Mouse (Mus musculus): ENCODE measurements at regions not wholly inside any gene's neighbourhood (a gene's known extent, or its start where the extent isn't known, plus 50 kb on each side); places are given as distances from the start of the nearest gene placed in this dataset.
A peak's percentile ranks its signal among the peaks of the same experiment; 100 is the strongest.

DNA sequence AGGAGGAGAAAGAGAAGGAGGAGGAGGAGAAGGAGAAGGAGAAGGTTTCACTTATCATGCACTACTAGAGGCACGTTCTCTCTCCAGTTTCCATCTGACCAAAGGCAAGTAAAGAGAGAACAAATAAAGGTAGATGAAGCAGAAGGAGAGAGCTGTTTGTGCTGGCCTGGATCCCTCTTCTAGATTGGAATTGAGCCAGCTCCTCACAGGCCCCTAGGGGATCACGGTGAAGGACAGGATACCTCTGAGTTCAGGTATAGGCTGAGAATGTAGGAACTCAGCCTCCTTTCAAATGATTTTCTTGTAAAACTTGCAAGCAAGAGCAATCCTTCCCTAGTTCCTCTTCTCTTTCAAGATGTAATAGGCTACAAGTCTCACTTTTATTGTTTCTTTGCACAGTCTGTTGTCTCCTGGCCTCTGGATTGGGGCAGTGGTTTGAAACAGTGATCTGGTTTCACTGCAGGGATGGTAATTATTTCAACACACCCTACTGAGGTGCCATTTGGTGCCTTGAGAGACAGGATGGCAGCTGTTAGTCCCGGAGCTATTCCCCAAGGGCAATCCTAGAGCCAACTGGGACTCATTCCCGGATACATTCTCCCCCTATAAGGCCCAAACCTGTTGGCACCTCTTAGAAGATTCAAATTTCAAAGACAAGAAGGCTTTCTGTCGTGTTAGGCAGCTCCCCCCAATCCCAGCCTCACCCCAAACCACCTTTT, 134.8 kb downstream of the Gm9817 start:
- DNase-seq (ENCODE audit: low read depth, low spot score): no peak

GRCm38 (mm10) chr13:45218251-45218650, 139.8 kb downstream of the Gm9817 start:
- DNase-seq (ENCODE audit: low read depth, low spot score): no peak

DNA sequence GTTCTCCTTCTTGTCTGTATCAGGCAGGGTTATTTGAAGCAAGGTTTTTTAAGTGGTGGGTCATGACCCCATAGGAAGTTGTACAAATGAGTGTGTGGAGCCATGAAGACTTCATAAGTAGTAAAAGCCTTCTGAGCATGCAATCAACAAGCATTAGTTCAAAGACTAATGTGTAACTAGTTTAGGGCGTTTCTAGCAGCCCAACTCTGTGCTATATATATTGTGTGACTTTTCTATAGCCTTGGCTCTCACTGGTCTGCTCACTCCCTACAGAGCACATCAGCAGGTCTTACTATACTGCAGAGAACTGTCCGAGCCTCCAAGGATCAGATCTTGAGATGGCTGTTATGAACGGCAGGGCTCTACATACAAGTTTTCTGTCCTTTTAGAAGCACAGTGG, 141.2 kb downstream of the Gm9817 start:
- DNase-seq (ENCODE audit: low read depth, low spot score): no peak

GRCm38 (mm10) chr13:45230804-45231203, 152.3 kb downstream of the Gm9817 start:
- DNase-seq (ENCODE audit: low read depth, low spot score): no peak

GRCm38 (mm10) chr13:45235236-45235635, 154.3 kb upstream of the Mylip start:
- DNase-seq (ENCODE audit: low read depth, low spot score): no peak

DNA sequence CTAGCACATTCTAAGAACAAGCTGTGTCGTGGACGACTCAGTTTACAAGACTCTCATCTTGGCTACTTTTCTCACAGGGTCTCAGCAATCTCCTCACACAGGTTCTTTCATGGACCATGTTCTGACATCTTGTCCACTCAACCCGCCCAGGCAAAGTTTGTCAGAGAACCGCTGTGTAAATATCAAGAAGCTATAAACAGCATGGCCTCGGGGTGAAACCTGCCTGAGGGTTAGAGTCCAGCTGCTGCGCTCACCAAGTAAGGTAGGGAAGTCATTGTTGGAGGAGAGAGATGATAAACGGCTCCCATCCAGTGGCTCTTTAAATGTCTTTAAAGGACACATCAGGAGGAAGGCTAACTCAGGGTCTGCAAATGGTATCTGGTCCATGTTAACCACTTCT, 151.3 kb upstream of the Mylip start:
- DNase-seq (ENCODE audit: low read depth, low spot score): no peak

DNA sequence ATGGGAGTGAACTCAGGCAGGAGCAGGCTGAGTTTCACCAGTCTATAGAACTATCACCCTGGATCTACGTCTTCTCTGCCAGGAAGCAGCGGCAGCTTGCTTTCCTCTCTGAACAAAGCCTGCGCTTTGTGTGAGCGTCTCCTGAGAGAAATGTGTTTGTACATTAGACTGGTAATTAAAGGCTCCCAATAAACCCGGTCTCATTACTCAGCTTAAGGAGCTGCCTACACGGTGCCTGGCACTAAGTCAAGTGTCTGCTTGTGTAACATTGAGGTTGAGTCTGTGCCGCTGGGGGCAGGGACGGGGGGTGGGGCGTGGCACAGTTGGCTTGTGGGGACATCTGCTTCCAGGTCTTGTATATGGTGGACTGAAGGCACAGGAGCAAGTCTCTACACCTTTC, 150.4 kb upstream of the Mylip start:
- DNase-seq (ENCODE audit: low read depth, low spot score): peak; percentile 55

- no peak for DNase-seq (ENCODE audit: low read depth, low spot score)
Measured at GRCm38 (mm10) chr13:45240009-45240653, 149.4 kb upstream of the Mylip start.

- DNase-seq (ENCODE audit: low read depth, low spot score): no peak
Measured at GRCm38 (mm10) chr13:45242261-45242660, 147.3 kb upstream of the Mylip start.

DNA sequence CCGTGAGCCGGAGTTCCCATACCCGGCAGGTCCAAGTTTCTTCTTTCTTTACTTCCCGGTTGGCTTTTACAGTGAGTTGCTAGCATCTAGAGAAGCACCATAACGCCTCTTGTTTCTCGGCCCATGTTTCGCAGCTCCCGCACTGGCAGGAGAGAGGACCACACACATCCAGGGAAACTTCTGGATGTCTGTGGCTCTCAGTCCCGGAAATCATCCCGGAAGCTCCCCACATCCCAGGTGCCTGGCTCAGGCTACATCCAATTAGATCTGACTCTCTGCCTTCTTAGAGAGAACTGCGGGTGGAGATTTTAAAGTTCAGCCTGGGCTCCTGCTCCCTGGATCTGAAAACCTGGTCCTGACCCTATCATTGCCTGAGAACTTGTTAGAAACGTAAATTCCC, 146.8 kb upstream of the Mylip start:
- peak; percentile 41 for DNase-seq (ENCODE audit: low read depth, low spot score)

DNA sequence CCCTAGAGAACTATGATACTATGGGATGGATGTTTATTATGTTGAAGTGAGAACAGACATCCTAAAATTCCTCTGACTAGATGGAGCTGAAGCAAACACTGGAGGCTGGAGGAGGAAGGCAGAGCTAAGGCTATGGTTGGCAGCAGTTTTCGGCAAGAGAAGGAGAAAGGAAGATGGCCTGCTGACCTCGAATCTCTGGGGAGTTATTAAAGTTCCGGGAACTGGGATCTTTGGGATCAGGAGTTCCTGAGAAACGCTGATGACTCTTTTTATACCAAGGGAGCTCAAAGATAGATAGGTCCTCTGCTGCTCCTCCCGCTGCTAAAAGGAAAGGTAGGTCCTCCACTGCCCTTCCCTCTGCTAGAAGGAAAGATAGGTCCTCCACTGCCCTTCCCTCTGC, 143.9 kb upstream of the Mylip start:
- no peak for DNase-seq (ENCODE audit: low read depth, low spot score)

GRCm38 (mm10) chr13:45246341-45246740, 143.2 kb upstream of the Mylip start:
- no peak for DNase-seq (ENCODE audit: low read depth, low spot score)

DNA sequence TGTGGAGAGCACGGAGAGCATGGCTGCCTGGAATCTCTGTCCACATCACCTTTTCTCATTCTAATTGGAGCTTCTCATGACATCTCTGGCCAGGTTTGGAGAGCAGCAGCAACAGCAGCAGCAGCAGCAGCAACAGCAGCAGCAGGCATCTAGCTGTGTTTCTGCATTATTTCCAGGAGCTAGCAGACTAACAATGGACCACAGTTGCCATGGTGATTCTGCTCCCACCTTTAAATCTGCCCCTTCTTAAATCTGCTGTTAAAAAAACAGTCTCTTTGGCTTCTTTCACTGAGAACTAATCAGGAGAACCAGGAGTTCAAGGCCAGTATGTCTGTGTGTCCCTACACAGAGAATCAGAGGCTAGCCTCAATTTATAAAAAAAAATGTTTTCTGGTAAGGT, 139.5 kb upstream of the Mylip start:
- DNase-seq (ENCODE audit: low read depth, low spot score): no peak

DNA sequence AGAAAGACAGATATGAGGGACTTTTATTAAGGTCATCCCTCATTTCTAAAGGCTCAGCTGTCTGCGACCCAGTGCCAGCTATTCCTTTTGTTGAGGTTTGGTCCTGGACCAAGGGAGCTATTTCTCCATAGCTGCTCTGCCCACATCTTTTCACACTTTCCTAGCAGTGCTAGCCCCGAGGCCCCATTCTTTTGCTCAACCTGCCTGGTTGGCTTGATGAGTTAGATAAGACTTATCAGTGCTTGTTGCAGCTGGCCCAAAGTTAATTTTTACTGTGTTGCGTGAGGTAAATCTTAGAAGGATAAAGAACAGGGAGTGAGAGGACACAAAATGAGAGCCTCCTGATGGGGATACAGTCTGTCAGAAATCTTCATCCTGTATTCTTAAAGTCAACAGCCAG, 138.5 kb upstream of the Mylip start:
- DNase-seq (ENCODE audit: low read depth, low spot score): no peak

- DNase-seq (ENCODE audit: low read depth, low spot score): no peak
Measured at GRCm38 (mm10) chr13:45252126-45252525, 137.4 kb upstream of the Mylip start.

DNA sequence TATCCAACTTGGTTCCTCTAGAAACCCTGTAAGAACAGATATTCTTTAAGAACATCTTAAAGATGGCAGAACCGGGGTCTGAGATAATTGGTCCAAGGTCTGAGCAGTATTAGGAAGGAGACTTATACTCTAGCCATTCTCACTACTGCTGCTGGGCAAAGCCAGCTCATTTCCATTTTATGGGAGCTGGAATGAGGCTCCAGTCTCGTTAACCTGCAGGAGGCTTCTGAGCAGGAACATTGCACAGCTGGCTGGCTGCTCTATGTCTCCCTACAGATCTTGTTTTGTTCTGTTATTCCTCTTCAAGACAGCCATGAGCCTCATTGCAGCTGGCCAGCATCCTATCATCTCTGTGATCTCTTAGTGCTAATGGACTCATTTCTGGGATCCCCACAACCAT, 136.3 kb upstream of the Mylip start:
- peak; percentile 70 for DNase-seq (ENCODE audit: low read depth, low spot score)

DNA sequence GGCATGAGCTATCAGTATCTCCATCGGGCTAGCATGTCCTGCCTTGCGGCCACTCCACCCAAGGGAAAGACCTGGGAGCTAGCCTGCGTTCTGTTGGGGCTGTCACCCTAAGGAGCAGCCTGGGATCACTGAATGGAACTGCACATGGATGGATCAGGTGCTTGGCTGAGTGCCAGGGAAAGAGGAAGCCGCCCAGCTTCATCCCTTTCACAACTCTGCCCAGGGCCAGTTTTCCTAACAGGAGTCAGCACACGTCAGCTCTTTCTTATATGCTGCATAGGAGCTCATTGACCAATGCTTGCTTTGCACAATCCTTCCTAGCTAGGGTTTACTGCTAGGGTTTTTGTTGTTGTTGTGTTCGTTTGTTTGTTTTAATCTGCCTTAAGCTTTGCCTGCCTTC, 134.3 kb upstream of the Mylip start:
- no peak for DNase-seq (ENCODE audit: low read depth, low spot score)

GRCm38 (mm10) chr13:45262011-45262410, 127.5 kb upstream of the Mylip start:
- no peak for DNase-seq (ENCODE audit: low read depth, low spot score)

DNA sequence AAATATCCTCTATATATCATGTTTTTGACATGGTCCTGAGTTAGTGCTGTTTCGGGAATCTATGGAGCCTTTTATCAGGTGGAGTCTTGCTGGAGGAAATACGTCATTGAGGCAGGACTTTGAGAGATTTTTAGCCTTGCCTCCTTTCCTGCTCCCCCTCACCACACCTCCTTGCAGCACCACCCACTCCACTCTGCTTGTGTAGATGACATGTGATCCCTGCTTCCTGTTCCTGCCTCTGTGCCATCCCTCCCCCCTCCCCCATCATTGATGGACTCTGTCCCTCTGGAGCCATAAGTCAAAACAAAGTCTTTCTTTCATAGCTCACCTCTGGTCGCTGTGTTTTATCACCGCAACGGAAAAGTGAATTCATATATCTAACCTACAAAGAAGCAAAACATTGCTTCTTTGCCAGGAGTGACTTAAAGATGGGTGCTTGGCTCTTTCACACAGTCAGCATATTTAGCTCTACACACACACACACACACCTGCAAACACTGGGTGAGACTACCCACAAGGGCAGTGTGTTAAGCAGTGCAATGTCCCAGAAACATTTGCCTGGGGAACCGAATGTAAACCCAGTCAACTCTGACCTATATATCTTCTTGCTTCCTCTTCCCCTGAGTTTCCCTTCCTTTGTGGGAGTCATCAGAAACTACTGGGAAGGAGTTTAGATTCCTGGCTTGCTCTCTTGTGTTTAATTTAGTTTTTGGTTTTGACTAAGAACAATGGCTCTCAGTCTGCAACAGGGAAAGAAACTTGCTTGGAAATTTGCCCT, 123.1 kb upstream of the Mylip start:
- DNase-seq (ENCODE audit: low read depth, low spot score): no peak

- DNase-seq (ENCODE audit: low read depth, low spot score): no peak
Measured at GRCm38 (mm10) chr13:45267446-45267845, 122.1 kb upstream of the Mylip start.

GRCm38 (mm10) chr13:45267906-45268305, 121.6 kb upstream of the Mylip start:
- no peak for DNase-seq (ENCODE audit: low read depth, low spot score)

GRCm38 (mm10) chr13:45274261-45274884, 115.2 kb upstream of the Mylip start:
- DNase-seq (ENCODE audit: low read depth, low spot score): no peak
